Mouse (Mus musculus): ENCODE data around the gene Eef1b2. TPM values are rescaled to one million over a fixed set of nuclear protein-coding genes. Genes with fewer than 3 reads are reported as not detected.

Gene Eef1b2
- polyA plus RNA-seq, 1 experiment, result 215 TPM

DNA sequence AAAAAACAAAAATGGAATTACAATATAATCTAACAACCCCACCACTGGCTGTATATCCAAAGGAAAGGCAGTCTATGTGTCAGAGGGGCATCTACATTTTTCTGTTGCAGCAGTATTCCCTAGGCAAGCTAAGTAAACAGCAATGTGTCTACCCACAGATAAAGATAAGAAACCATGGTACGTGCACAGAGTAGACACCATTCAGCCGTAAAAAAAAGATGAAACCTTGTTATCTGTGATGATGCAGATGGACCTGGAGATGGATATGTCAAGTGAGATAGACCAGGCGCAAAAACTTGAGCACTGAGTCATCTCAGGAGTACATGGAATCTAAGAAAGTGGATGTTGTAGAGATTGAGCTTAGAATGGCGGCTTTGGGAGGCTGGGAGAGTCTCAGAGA, 48.4 kb downstream of the Eef1b2 start:
- no peak for DNase-seq
- 84% methylated on average over 4 of the region's 4 CpGs for WGBS
- H3K27me3 ChIP-seq (replicated peaks; ENCODE audit: control insufficient read depth, insufficient read depth, low read length), result peaks cover 2% of the 10 kb centered on the region; the same call in 1 of the 2 replicates
- no peak overlapping the region for H3K27ac ChIP-seq (ENCODE audit: insufficient read depth, low read depth, low read length)
- no peaks in the 10 kb centered on the region for H3K4me1 ChIP-seq (ENCODE audit: control insufficient read depth, insufficient read depth, low read length)
- H3K36me3 ChIP-seq (ENCODE audit: control insufficient read depth, insufficient read depth, low read length), result no peaks in the 10 kb centered on the region
- TF ChIP-seq CTCF (conservative IDR thresholded peaks at IDR 0.05; ENCODE audit: insufficient read depth, insufficient read length, low read depth, low read length) (no peak), POLR2A (IDR thresholded peaks at IDR 0.05; ENCODE audit: low read depth, low read length) (no peak)
- no peak overlapping the region for H3K4me3 ChIP-seq (ENCODE audit: insufficient read depth, low read depth, low read length)

DNA sequence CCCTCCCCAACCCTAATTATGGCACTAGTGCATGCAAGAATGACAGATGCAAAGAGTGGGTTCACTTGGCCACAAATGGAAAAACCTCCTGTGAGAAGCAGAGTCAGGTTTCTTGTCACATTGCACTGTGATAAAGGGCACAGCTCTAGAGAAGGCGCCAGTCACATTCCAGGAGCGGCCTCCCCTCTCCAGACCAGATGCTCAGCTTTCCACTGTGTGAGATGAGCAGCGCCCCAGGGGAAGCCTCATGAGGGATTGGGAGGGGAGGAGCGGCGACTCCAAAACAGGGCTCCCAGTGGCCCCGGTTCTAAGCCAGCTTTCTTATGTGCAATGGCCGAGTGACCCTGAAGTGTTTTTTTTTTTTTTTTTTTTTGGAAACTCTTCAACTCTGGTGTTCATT, 49.3 kb downstream of the Eef1b2 start:
- 7% methylated on average over 7 of the region's 7 CpGs for WGBS
- Histone ChIP-seq H3K27me3 (replicated peaks; ENCODE audit: control insufficient read depth, insufficient read depth, low read length) (peaks cover 2% of the 10 kb centered on the region; the same call in 1 of the 2 replicates), H3K4me1 (ENCODE audit: control insufficient read depth, insufficient read depth, low read length) (no peaks in the 10 kb centered on the region), H3K36me3 (ENCODE audit: control insufficient read depth, insufficient read depth, low read length) (no peaks in the 10 kb centered on the region), H3K4me3 (ENCODE audit: insufficient read depth, low read depth, low read length) (no peak overlapping the region), H3K27ac (ENCODE audit: insufficient read depth, low read depth, low read length) (no peak overlapping the region)
- no peak for DNase-seq
- no peak for TF ChIP-seq POLR2A (IDR thresholded peaks at IDR 0.05; ENCODE audit: low read depth, low read length)
- TF ChIP-seq CTCF (conservative IDR thresholded peaks at IDR 0.05; ENCODE audit: insufficient read depth, insufficient read length, low read depth, low read length), result no peak

DNA sequence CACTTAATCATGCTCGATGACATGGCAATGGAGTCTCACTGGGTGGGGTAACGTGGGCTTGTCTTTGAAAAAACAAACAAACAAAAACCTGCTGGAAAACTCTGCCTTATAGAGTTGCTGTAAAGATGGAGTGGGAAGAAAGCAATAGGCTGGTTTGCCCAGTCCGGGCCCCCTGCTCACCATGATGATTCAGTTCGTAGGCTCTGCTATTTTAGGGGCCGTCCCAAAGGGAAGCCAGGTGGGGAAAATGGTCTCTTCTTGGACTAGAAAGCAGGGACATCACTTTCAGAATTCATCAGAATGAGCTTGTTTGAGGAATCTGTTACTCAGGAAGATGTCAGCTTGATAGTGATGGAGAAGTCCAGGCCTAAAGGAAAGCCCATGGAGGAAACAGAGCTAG, 50.6 kb downstream of the Eef1b2 start:
- 63% methylated on average over 5 of the region's 5 CpGs for WGBS
- DNase-seq, result no peak
- Histone ChIP-seq H3K27me3 (replicated peaks; ENCODE audit: control insufficient read depth, insufficient read depth, low read length) (peaks cover 2% of the 10 kb centered on the region; the same call in 1 of the 2 replicates), H3K4me1 (ENCODE audit: control insufficient read depth, insufficient read depth, low read length) (no peaks in the 10 kb centered on the region), H3K36me3 (ENCODE audit: control insufficient read depth, insufficient read depth, low read length) (no peaks in the 10 kb centered on the region), H3K27ac (ENCODE audit: insufficient read depth, low read depth, low read length) (no peak overlapping the region), H3K4me3 (ENCODE audit: insufficient read depth, low read depth, low read length) (no peak overlapping the region)
- TF ChIP-seq POLR2A (IDR thresholded peaks at IDR 0.05; ENCODE audit: low read depth, low read length) (no peak), CTCF (conservative IDR thresholded peaks at IDR 0.05; ENCODE audit: insufficient read depth, insufficient read length, low read depth, low read length) (no peak)

Other genes with a start within 250 kb of the Eef1b2 start
- 8.1 and 10.0 TPM in 2 replicates for gene Ino80d, start 62.2 kb upstream of the Eef1b2 start, polyA plus RNA-seq (2012; rRNA removed)
- 116 and 163 TPM in 2 replicates for gene Ndufs1, start within 50 bp of the Eef1b2 start, polyA plus RNA-seq (2012; rRNA removed)
- 0.05 and 0.06 TPM in 2 replicates for gene Gpr1, start 37.7 kb downstream of the Eef1b2 start, polyA plus RNA-seq (2012; rRNA removed)
- 0.03 TPM in 2 replicates for gene Zdbf2, start 96.4 kb downstream of the Eef1b2 start, polyA plus RNA-seq (2012; rRNA removed)

All from kidney, adult 2 months (tissue).